Mouse (Mus musculus): ENCODE data around the gene Sorcs1.

The Sorcs1 gene

DNA sequence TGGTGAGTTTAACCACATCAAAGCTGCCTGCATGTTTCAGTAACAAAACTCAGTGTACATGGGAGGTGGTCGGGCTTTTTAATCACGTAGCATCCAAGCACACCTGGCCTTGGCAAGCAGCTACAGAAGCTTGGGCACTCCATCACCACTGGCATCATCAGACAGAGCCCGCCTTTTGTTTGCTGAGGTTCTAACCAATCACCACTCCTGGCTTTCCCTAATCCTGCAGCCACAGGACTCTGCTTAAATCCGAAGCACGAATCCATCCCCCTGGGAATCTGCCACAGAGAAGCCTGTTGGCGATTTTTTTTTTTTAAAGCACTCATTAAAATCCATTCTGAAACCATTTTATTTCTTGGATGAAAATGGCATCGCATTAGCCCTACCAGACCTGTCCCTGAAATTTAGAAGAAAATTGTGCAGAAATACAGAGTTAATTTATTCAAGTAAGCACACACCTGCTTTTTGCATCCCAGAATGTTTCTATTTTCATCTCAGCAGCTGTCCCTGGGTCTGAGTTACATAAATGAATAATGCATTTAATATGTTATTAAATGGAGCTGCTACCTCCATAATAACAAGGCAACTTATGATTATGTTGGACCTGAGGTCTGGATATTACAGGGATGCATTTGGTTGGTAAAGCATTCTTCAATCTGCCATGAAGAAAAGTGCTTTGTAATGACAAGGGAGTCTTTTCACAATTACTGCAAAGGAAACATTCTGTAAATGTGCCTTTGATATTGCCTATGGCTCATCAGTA is 463.8 kb downstream of the Sorcs1 start:
- DNase-seq: no peak

DNA sequence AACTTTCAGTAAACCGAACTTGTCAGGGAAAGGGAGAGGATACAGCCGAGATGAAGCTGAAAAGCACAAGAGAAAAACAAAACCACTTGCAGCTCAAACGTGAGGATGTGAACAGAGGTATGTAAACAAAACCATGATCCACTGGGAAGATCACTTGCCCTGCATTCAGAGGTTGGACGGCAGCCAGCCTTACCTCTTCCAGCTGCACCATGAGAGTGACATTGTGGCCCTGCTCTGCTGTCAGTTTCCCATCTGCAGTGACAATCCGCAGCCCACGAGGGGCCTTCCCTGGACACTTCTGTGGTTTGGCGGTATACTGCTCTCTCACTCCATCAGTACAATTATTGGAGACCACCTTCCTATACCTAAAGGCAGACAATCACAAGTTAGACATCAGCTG is 468.0 kb downstream of the Sorcs1 start:
- no peak for DNase-seq

DNA sequence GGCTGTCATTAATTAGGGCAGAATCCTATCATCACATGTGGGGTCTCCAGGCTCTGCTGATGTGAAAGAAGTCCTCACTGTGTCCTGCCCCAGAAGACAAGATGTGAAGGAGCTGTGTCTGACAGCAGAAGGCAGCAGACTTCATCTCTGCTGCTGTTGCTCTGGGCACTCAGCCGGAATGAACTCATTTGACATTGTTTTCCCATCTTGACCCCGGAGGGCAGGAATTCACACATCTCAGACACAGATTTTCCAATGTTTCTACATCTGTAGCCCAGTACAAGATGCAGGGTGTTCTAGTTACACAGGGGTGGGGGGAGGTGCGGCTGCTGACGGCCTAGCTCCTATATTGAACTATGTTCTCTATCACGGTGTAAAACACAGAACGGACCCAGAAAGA is 474.1 kb downstream of the Sorcs1 start:
- no peak for DNase-seq

- no peak for DNase-seq
Observed at GRCm38 (mm10) chr19:50196592-50196991, 481.9 kb downstream of the Sorcs1 start.

GRCm38 (mm10) chr19:50185769-50186715 is 492.4 kb downstream of the Sorcs1 start:
- DNase-seq: no peak

- DNase-seq: peak in 1 of 2 experiments; percentile 48
Observed at GRCm38 (mm10) chr19:50184901-50185623, 493.4 kb downstream of the Sorcs1 start.

- DNase-seq: no peak
Observed at GRCm38 (mm10) chr19:50178851-50179250, 499.6 kb downstream of the Sorcs1 start.

GRCm38 (mm10) chr19:50178151-50178550 is 500.3 kb downstream of the Sorcs1 start:
- DNase-seq: no peak

DNA sequence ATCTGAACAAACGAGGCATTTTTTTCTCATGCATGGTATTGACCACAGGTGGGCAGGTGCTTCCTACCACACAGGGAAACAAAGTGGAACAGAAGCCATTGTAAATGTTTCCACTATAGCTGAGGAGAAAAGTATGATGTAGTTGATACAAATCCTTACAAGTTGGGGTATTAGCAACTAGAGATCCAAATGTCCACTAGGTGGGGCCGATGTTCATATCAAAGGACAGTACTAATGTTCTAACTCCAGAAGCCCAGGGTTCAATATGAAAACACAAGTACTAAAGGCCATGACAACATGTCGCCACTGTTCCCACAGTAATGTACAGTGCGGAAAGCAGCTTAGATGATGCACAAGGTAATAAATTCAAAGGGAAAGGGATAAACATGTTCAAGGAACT is 506.6 kb downstream of the Sorcs1 start:
- peak in 1 of 2 experiments; percentile 23 for DNase-seq

- no peak for DNase-seq
Observed at GRCm38 (mm10) chr19:50151111-50151510, 527.3 kb downstream of the Sorcs1 start.

- DNase-seq: no peak
Observed at GRCm38 (mm10) chr19:50145919-50146318, 532.5 kb downstream of the Sorcs1 start.

DNA sequence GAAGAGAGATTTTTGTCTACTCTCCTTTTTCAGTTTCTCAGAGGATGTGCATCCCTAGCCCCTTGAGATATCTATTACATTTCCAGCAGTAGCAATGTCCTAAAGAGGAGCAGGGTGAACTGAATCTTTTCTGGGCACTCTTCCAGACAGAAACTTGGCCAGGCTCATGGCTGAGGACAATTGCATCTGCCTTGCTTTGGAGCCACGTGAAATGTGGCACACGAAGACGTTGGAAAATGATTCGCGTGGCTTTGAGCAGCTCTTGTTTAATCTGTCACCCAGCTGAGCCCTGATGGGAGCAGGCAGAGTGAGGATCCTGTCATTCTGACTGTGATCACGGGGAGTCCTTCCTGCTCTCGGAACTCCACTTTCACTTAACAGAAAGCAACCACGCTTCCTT is 536.6 kb downstream of the Sorcs1 start:
- DNase-seq: no peak

GRCm38 (mm10) chr19:50134656-50135055 is 543.8 kb downstream of the Sorcs1 start:
- no peak for DNase-seq

GRCm38 (mm10) chr19:50105842-50106585 is 572.4 kb downstream of the Sorcs1 start:
- DNase-seq: no peak
